8 mouse cellular contexts compared by ENCODE assay signal in the genomic region with DNA sequence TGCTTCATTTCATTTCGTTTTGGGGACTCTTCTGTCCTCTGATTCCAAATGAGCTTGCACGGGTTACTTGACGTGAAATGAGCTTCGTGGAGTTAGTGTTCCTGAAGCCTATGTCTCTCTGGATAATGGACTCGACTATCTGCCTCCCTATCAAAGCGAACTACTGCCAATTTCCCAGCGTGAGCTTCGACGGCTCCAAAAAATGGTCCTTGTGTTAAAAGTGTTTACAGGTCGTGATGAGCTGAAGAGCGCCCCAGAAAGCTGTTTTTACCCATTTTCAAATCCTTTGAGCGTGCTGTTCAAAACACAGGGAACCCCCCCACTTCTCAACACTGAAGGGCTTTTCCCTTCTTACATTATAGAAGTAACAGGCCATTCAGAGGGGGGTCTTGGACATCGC. TPM values are rescaled to one million over a fixed set of nuclear protein-coding genes. Genes with fewer than 3 reads are reported as not detected.
DNase-seq lines count a peak whose midpoint lies in the region; ATAC-seq and TF ChIP-seq lines count a peak whose summit lies in the region.

No protein-coding gene starts in this region.

- H3K27ac ChIP-seq in gastrocnemius, adult 2 months: peak overlapping the region; percentile 96
- H3K27ac ChIP-seq in thymus, adult 2 months (ENCODE audit: control insufficient read depth, insufficient read depth, low read length): peak overlapping the region; percentile 59
- H3K27ac ChIP-seq in hindbrain, postnatal 0 days: peak overlapping the region; percentile 93
- peak overlapping the region; percentile 80; the same call in 1 of the 2 replicates for H3K27ac ChIP-seq in neural tube, embryonic 12.5 days

- 4% methylated on average over 13 of the region's 13 CpGs for WGBS in thymus, adult 2 months
- under 1% methylated on average over 13 of the region's 13 CpGs for WGBS in hindbrain, postnatal 0 days
- WGBS in neural tube, embryonic 12.5 days: 2% methylated on average over 13 of the region's 13 CpGs

- no peak for TF ChIP-seq CTCF in gastrocnemius, adult 2 months (IDR thresholded peaks at IDR 0.05)
- TF ChIP-seq CTCF in thymus, adult 2 months (IDR thresholded peaks at IDR 0.05; ENCODE audit: borderline replicate concordance, control insufficient read depth, extremely low read depth, insufficient read depth, low read length, poor library complexity): no peak
- TF ChIP-seq CTCF in hindbrain, postnatal 0 days (IDR thresholded peaks at IDR 0.05; ENCODE audit: low read depth): no peak

- no peak for ATAC-seq in hindbrain, postnatal 0 days
- no peak for ATAC-seq in neural tube, embryonic 12.5 days (ENCODE audit: low FRiP score, low read depth)

- H3K4me3 ChIP-seq in gastrocnemius, adult 2 months: peak overlapping the region; percentile 81
- H3K4me3 ChIP-seq in thymus, adult 2 months (ENCODE audit: control insufficient read depth, insufficient read depth, low read length): peak overlapping the region; percentile 89
- H3K4me3 ChIP-seq in hindbrain, postnatal 0 days (ENCODE audit: low read length): peak overlapping the region; percentile 94
- H3K4me3 ChIP-seq in neural tube, embryonic 12.5 days: peak overlapping the region; percentile 87

- intact Hi-C loops in gastrocnemius, adult 2 months (cut with DNase I): loop anchor here (5.0 kb wide), 1 partner anchor 114 kb away; no protein-coding TSS in a partner anchor

- H3K9ac ChIP-seq in hindbrain, postnatal 0 days (replicated peaks; ENCODE audit: low read length): peak overlapping the region; percentile 89
- peak overlapping the region; percentile 90 for H3K9ac ChIP-seq in neural tube, embryonic 12.5 days

- H3K9me3 ChIP-seq in hindbrain, postnatal 0 days (ENCODE audit: low read length): no peaks in the 10 kb centered on the region
- H3K9me3 ChIP-seq in neural tube, embryonic 12.5 days: no peaks in the 10 kb centered on the region

- H3K27me3 ChIP-seq in thymus, adult 2 months (ENCODE audit: control insufficient read depth, insufficient read depth, low read length): no peaks in the 10 kb centered on the region
- no peaks in the 10 kb centered on the region for H3K27me3 ChIP-seq in hindbrain, postnatal 0 days (ENCODE audit: insufficient read depth, low read length)
- no peaks in the 10 kb centered on the region for H3K27me3 ChIP-seq in neural tube, embryonic 12.5 days (replicated peaks)

- H3K4me1 ChIP-seq in thymus, adult 2 months (replicated peaks; ENCODE audit: control insufficient read depth, insufficient read depth, low read length): peaks cover 7% of the 10 kb centered on the region
- peaks cover 5% of the 10 kb centered on the region; the same call in 1 of the 2 replicates for H3K4me1 ChIP-seq in hindbrain, postnatal 0 days (ENCODE audit: insufficient read depth, low read length)
- peaks cover 15% of the 10 kb centered on the region for H3K4me1 ChIP-seq in neural tube, embryonic 12.5 days

- peak overlapping the region; percentile 78 for H3K4me2 ChIP-seq in hindbrain, postnatal 0 days (ENCODE audit: low read depth, low read length)
- peak overlapping the region; percentile 71 for H3K4me2 ChIP-seq in neural tube, embryonic 12.5 days (replicated peaks)

- no peaks in the 10 kb centered on the region for H3K36me3 ChIP-seq in thymus, adult 2 months (ENCODE audit: control insufficient read depth, insufficient read depth, low read length)
- no peaks in the 10 kb centered on the region for H3K36me3 ChIP-seq in hindbrain, postnatal 0 days (ENCODE audit: insufficient read depth, low read length)
- H3K36me3 ChIP-seq in neural tube, embryonic 12.5 days: no peaks in the 10 kb centered on the region

- no peak for TF ChIP-seq POLR2A in thymus, adult 2 months (IDR thresholded peaks at IDR 0.05; ENCODE audit: control insufficient read depth, extremely low read depth, insufficient read depth, low read length, poor library complexity)

- no peak for DNase-seq in gastrocnemius, adult 2 months
- no peak for DNase-seq in gastrocnemius, adult 8-10 months (ENCODE audit: low spot score in 2 of 2)
- no peak for DNase-seq in thymus, adult 2 months
- DNase-seq in thymus, postnatal 25 days: no peak
- DNase-seq in hindbrain, postnatal 0 days (ENCODE audit: low spot score): peak; percentile 66
- DNase-seq in adrenal gland, postnatal 10 days: no peak
- no peak for DNase-seq in urinary bladder, postnatal 14 days (ENCODE audit: low spot score)

RNA-seq across cellular contexts. Expression of gene Trp53bp2, which starts 0.7 kb away (rescaled TPM):
- total RNA-seq in gastrocnemius, adult 2 months (2021): 1 to 10 TPM; 9.0 to 9.5 TPM
- total RNA-seq in gastrocnemius, adult 8-10 months (2022): 10 to 100 TPM in 3 of 4 experiments, 1 to 10 TPM in 1; 8.2 to 11.8 (median 10.9) TPM
- polyA plus RNA-seq in thymus, adult 2 months (2012; rRNA removed): 37.9 and 41.5 TPM in 2 replicates
- total RNA-seq in hindbrain, postnatal 0 days (2014; rRNA removed): 20.8 and 36.3 TPM in 2 replicates
- polyA plus RNA-seq in hindbrain, postnatal 0 days (2015; fragmentation: Nextera tagmentation; extraction: Ambion mirVana): 11.2 and 11.7 TPM in 2 replicates
- 24.2 and 32.2 TPM in 2 replicates for polyA plus RNA-seq in neural tube, embryonic 12.5 days (2016; fragmentation: Nextera tagmentation; extraction: Ambion mirVana)
- total RNA-seq in adrenal gland, postnatal 10 days (2021): 10 to 100 TPM; 21.2 to 21.9 TPM
